Mouse (Mus musculus): ENCODE results near the gene Fxr2.
"Not testable (repeated sequence)": the region's sequence is repeated elsewhere in the genome, so short reads cannot be mapped to it uniquely, and the experiment has no call there.

Fxr2 gene

DNA sequence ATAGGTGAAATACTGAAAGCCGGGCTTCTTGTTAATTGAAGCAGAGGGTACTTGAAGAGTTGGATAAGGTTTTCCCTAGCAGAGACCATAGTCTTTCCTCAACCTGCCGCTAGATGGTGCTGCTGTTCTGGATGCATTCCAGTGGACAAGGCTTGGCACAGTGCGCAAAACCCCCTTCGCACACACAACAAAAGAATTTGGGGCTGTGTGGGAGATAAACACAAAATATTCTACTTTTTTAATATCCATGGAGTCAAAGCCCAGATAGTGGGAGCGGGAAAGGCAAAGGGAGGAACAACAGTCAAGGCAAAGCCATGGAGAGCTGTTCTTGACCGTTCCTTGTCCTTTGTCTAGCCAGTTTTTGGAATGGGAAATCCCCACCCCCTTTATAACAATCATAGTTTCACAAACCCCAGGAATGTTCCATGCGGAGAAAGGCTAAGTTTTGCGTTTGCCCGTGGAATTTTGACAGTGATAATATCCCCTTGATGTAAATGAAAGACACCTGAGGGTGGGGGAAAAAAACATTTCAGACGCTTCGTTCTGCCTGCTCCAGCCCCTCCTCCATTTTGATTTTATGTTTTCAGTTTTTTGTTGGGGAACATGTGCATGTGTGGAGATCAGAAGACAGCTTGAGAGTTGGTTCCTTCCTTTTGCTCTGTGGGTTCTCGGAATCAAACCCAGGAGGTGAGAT lies 50.2 kb downstream of the Fxr2 start:
- DNase-seq (ENCODE audit: low spot score in 2 of 2) = peak in 1 of 2 experiments; percentile 92

DNA sequence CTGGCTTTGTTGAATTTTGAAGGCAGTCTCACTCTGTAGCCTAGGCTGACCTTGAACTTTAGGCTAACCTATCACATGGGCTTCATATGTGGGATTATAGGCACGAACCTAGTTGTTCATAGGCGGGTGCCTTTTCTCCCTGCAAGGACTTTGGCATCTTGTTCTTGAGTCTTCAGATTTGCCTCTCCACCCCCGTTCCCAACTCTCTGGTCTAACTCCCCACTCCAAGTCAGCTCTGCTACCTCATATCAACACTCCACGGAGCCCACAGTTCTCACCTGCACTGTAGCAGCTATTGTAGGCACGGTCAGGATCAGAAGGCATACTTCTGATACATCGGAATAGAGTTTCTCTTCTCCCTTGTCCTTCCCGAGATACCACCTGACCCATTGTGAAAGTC lies 50.8 kb downstream of the Fxr2 start:
- no peak for DNase-seq (ENCODE audit: low spot score in 2 of 2)

DNA sequence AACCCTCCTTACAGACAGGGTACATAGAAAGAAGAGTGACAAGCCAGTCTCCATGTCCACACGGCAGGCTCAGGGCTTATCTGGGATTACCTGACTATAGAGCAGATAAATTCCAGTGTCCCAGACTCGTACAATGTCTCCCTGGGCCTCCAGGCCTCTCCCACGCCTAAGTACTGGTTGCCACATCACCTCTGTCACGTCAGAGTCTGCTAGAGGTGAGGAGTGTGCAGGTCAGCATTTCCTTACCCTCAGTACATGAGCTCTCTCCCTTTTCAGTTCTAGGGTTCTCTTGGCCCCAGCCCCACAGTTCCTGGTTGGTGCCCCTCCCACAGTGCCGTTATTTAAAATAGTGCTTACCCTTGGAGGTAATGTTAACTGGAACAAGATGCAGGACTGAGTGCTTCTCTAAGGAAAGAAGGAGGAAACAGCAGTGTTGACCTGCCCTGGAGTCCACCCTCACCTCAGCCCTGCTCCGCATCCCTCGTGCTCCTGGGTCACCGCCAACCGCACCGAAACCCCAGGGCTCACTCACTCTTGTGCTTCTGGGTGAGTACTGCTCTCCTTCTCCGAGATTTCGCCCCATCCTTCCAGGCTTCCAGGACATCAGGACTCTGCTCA lies 51.4 kb downstream of the Fxr2 start:
- no peak for DNase-seq (ENCODE audit: low spot score in 2 of 2)

DNA sequence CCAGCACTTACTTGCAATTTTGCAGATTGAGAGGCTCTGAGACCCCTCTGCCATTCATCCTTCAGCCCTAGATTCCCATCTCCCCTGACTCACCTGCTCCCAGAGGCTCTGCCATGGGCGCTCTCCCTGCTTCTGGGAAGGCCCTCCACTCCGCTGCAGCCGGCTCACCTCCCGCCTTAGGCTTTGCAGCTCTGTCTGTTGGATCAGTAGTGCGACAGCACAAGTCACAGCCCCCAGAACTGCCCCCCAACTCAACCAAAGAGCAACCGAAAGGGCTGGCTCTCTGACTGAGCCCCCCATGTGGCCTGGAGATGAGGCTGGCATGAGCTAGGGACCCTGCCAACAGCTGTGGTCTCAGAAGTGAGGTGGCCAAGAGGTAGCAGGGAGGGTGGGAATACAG lies 52.1 kb downstream of the Fxr2 start:
- no peak for DNase-seq (ENCODE audit: low spot score in 2 of 2)

DNA sequence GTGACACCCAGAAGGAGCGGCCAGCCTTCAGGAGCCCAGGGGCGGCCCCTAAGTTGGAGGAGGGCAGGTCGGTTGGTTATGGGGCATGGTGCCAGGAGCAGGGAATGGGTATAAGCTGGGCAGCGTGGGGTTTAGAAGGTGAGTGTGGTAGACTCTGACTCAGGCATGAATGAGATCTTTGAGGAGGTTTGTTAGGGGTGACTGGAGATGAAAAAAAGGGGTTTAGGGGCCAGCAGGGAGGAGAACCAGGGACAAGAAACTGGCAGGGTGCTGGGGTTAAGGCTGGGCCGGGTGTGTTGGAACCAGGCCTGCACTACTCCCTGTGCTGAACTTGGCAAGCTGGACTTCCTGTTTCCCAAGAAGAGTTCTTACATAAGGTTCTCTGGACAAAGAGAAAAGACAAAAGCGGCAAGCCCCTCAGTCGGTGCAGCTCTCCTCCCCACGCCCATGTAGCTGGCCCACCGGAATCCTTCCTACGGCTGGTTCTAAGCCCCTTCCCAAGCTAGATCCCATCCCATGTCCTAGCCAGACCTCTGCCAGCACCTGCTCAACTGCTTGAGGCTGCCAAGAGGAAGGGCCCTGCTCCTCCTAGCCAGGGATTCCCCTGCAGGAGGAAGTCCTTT lies 52.8 kb downstream of the Fxr2 start, which contains the start of gene Tnfsf13:
Gene Tnfsf13, minus strand, starts transcription at position 259 of the 623 bp plus-strand sequence.
- DNase-seq (ENCODE audit: low spot score in 2 of 2) = peak in 1 of 2 experiments; percentile 60

DNA sequence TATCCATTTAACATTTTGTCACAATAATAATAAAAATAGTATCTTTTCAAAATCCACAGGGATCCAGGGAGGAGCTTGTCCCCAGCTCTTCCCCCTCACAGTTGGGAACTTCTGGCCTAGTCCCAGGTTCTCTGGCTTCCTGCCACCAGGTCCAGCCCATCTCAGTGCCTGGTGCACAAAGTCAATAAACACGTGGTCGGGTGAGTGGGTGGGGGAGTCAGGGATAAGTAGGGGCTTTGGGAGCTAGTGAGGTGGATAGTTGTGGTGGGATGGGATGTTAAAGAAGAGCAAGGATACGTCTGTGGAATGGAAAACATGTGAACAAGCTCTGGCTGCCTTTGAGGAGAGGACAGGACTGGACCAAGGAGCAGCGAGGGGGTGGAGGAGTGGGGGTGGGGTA lies 53.6 kb downstream of the Fxr2 start:
- DNase-seq (ENCODE audit: low spot score in 2 of 2) = no peak

DNA sequence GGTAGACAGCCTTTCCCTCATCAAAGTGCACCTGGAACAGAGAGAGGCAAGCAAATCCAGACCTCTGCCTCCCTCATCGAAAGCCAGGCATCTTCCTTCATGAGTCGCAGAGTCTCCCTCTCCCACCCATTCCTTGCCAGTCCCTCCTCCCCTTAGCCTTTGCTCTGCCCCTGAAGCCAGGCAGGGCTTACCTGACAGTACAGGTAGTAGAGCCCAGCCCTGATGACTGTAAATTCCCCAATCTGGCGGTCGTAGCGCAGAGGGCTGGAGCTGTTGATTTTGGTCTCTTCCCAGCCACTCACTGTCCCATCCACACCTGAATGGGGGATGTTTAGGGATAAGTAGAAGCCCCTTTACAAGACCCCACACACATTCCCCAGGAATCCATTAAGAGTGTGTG lies 54.3 kb downstream of the Fxr2 start:
- DNase-seq (ENCODE audit: low spot score in 2 of 2) = no peak

DNA sequence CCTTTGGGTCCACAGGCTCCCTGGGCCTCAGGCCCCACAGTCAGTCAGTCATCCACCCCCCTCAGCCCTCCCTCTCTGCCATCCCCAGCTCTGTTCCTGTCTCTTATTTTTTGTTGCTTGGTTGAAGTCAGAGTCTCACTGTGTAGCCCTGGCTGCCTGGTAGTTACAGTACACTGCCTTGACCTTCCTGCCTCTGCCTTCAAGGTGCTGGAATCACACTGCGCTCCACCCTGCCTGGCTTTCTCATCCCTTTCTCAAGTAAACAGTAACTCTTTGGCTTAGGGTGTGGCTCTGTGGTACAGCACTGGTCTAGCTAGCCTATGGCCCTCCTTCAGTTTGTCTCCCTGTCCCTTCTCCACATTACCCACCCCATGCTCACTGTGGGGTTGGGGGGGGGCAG lies 57.1 kb downstream of the Fxr2 start:
- no peak for DNase-seq (ENCODE audit: low spot score in 2 of 2)

DNA sequence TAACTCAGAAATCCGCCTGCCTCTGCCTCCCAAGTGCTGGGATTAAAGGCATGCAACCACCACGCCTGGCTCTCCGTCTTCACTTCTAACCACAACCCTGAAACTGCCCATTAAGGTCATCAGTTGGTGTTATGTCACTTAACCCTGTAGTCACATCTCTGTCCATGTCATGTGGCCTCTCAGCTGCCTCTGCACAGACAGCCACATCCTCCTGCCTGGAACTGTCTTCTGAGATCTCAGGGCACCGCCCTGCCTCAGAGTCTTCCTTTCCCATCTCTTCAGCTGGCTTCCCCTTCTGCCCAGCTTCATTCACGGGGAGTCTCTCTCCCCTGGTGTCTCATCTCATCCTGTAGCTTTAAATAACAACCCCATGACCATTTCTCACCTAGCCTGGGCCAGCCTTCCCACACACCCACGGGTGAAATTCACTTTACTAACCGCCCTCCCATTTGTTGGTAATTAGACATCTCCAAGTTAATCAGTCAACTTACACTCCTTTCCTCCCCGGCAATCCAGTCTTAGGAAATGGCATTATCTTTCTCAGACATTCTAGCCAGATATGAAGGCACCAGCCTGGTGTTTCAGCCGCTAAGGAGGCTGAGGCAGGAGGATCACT lies 59.5 kb downstream of the Fxr2 start:
- DNase-seq (ENCODE audit: low spot score in 2 of 2) = no peak

DNA sequence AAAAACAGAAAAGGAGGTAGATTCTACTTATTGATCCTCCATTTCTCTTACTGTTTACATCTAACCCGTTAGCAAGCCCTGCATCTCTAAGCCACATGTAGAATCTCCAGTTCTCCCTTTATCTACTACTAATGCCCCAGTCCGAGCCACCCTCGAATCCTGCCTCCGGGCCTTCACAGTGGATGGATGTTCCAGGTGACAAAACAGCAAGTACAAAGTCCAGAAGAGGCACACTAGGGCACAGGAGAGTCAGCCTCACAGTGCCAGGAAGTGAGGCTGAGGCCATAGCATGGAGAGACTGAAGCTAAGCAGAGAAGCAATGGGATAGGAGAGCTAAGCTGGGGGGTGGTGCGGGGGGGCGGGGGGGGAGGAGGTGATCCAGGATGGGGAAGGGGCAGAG lies 60.1 kb downstream of the Fxr2 start:
- no peak for DNase-seq (ENCODE audit: low spot score in 2 of 2)

DNA sequence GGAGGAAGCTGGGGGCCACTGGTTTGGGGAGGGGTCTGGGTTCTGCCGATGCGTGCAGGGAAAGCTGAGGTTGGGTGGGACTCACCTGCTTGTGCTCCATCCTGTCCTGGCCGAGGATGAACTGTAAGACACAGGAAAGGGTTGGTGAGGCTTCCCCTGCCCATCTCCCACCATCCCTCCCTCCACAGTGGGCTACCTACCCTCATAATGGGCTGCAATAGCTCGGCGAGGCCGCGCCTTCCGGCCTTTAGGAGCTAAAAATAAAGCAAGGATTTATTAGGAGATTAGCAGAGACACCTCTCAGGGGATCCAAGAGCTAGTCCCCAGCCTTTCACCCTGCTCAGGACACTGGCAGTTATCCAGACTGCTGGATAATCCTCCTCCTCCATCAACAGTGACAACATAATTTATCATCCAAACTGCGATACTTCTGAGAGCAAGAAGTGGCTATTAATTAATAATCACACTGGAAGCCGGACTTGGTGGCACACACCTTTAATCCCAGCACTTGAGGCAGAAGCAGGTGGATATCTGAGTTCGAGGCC lies 60.7 kb downstream of the Fxr2 start:
- no peak for DNase-seq (ENCODE audit: low spot score in 2 of 2)

DNA sequence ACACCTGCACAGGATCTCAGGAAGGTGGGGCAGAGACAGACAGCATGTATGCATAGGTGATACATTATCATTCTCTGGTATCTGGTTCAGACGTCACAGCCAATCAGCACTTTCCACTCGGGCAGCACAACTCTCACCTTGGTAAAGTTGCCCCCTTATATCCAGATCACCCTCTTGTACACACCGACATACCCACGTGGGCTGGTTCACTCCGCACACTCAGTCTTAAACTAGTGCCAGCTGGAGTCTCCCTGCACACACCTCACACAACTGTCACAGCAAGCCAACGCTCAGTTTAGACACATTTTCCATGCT lies 62.2 kb downstream of the Fxr2 start:
- peak in 1 of 2 experiments; percentile 61 for DNase-seq (ENCODE audit: low spot score in 2 of 2)

DNA sequence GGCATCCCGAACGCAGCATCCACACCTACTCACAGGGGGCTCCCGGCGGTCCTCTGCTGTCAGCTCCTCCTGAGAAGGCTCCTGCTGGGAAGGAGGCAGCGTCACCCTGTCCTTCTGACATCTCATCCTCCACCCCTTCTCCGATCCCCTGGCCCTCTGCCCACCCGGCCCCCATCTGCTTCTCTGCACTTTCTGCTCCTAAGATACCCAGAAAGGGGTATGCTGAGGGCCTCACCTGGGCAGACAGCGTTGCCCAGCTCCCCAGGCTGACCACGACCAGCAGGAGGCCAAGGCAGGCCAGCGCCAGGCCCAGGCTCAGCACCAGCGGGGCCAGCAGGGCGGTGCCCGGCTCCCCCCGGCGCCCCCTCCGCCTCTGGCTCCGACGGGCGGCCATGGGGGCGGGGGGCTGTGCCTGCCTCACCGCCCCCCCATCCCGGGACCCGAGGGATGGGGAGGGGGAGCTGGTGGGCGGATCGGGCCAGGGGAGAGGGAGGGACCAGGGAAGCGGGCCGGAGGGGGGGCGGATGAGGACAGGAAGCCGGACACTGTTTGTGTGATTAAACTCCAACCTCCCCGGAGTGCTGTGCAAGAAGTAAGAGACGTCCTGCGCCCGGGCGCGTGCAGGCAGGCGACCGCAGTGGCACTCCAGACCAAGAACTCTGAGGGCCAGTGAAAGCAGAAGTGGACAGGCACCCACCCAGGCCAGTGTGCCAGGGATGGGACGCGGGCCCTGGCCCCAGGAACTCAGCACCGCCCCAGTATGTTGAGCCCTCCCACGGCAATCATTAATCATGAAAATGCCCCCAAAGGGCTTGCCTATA lies 62.8 kb downstream of the Fxr2 start, which contains the start of the genes Tnfsf12 and Tnfsfm13:
Gene Tnfsf12, minus strand, starts transcription at position 489 of the 821 bp plus-strand sequence.
Gene Tnfsfm13, minus strand, starts transcription at position 738 of the 821 bp plus-strand sequence.
- DNase-seq (ENCODE audit: low spot score in 2 of 2) = no peak

DNA sequence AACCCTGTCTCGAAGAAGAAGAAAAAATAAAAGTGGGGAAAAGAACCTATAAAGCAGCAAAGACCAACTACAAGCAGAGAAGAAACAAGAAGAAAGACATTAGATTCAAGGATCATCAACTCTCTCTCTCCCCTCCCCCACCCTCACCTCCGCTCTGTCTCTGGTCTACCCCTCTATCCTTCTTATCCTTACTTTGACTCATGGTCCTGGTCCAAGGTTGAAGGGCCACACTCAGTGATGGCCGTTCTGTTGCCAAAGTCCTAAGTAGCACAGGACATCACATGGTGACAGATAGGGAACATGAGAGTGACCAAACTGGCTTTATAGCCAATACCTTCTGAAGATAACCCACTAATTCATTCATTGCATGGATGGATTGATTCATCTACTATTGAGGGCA lies 64.6 kb downstream of the Fxr2 start:
- no peak for DNase-seq (ENCODE audit: low spot score in 2 of 2)

DNA sequence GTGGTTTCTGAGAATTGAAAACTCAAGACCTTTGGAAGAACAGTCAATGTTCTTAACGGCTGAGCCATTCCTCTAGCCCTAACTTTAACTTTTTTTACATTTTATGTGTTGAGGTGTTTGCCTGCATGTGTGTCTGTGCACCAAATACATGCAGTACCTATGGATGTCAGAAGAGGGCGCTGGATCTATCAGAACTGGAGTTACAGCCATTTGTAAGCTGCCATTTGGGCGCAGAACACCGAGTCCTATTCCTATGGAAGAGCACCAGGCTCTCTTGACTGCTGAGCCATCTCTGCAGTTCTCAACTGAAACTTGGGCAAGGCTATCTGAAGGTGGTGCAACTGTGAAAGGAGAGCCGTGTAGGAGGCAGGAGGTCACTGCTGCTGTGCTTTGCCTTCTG lies 65.8 kb downstream of the Fxr2 start:
- no peak for DNase-seq (ENCODE audit: low spot score in 2 of 2)

DNA sequence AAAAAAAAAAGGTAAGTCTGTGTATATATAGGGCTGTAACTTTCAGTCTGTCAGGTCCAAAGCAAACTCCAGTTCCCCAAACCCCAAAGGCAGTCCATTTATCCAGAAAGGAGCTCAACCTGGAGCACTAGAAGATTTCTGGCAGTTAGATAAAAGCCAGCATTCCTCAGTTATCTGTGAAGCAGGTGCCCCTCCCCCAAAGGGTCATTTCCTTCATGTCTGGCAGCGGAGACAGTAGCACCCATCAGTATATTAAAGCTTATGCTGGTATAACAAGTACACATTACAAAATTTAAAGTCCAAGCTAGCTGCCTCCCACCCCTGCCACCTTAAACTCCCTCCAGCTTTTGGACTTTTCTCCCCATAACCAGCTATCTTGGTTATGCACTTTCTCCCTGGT lies 66.8 kb downstream of the Fxr2 start:
- DNase-seq (ENCODE audit: low spot score in 2 of 2) = no peak

DNA sequence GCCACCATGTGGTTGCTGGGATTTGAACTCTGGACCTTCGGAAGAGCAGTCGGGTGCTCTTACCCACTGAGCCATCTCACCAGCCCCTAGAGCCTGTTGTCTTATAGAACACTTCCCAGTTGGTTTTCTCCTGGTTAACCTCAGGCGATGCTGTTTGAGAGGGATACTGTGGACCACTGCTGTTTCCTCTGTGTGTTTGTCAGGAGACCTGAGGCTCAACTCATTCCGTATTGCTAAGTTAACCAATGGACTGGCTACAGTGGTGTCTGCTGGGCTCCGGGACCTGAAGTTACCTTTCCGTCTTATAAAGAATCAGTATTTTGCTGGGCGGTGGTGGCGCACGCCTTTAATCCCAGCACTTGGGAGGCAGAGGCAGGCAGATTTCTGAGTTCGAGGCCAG lies 70.1 kb downstream of the Fxr2 start:
- not testable (repeated sequence) for DNase-seq (ENCODE audit: low spot score in 2 of 2)

Measured in left cerebral cortex, adult 9 months (tissue).